Mouse (Mus musculus): ENCODE results near the gene Gramd1b. TPM values are rescaled to one million over a fixed set of nuclear protein-coding genes. Genes with fewer than 3 reads are reported as not detected.

The Gramd1b gene
- total and polyA plus RNA-seq, 2 experiments from 2014 or later: 3.2 to 17.4 TPM

DNA sequence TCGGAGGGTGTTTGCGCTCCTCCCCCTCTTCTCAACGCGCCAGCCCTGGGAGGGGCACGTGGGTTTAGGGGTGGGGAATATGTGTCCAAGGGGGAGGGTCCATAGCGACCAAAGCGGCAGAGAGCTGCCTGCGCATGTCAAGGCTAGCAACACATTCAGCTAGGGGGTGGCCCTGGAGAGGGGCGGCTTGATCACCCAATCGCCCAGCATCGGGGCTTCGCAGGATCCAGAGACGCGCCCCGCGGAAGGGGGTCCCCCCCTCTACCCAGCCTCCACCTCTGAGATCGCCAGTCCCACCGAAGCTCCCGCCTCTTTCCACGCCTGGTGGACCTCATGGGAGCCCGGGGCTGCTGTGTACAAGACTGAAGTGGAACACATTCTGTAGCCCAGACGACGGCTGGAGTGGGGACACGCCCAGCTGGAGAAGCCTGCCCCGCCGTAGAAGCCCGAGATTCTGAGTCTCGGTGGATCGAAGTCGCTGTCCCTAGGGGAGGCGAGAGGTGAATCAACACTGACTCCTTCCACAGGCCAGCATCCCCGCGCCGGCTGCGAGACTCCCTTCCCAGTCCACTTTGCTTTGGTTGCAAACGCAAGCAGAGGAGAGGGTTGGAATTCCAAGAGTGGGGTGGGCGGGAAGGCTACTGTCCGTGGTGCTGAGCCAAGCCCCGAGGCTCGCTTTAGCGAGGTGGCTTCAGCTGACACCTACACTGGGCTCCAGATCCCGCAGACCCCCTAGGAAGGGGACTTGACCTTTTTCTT, 261.9 kb downstream of the Gramd1b start, which contains the start of gene Scn3b:
Scn3b (plus strand) TSS at position 115 of the 759 bp plus-strand sequence.
- Histone ChIP-seq H3K4me1 (ENCODE audit: control insufficient read depth, insufficient read depth) (peaks cover 17% of the 10 kb centered on the region), H3K9ac (replicated peaks; ENCODE audit: low read depth, low read length) (no peak within 1 kb of the TSS), H3K4me2 (ENCODE audit: low read depth, low read length) (peak within 1 kb of the TSS; percentile 53), H3K9me3 (replicated peaks; ENCODE audit: control insufficient read depth, low read length) (no peaks in the 10 kb centered on the region), H3K27me3 (ENCODE audit: control insufficient read depth, insufficient read depth, low read length) (peaks cover 18% of the 10 kb centered on the region; the same call in 1 of the 2 replicates), H3K4me3 (ENCODE audit: low read depth, low read length) (peak within 1 kb of the TSS; percentile 27), H3K36me3 (replicated peaks; ENCODE audit: control insufficient read depth, insufficient read depth, low read length) (no peaks in the 10 kb centered on the region), H3K27ac (ENCODE audit: low read depth) (no peak within 1 kb of the TSS)
- peak; percentile 59; the same call in 1 of the 2 replicates for ATAC-seq (ENCODE audit: insufficient read depth, low read depth)
- WGBS: 1% methylated on average over 42 of the region's 42 CpGs
- TF ChIP-seq CTCF (IDR thresholded peaks at IDR 0.05; ENCODE audit: low read depth): no peak
- no peak for TF ChIP-seq EP300 (IDR thresholded peaks at IDR 0.05; ENCODE audit: low read depth)
- peak; percentile 16 for DNase-seq (ENCODE audit: low spot score)

DNA sequence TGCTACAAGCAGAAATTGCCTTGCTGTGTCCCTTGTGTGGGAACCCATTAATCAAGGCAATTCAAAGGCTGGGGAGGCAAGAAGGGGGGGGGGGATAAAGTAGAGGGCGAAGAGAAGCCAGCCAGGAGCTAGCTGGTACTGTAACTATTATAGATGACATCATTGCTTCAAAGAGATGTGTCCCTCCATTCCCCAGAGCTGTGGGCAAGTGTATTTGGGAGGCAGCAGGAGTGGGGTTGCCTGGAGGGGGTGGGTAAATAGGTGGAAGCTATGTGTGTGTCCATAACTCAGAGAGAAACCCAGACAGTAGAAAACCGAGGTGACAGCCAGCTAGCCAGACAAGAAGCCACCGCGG, 262.5 kb downstream of the Gramd1b start:
- 6% methylated on average over 4 of the region's 4 CpGs for WGBS
- Histone ChIP-seq H3K27me3 (ENCODE audit: control insufficient read depth, insufficient read depth, low read length) (peaks cover 18% of the 10 kb centered on the region; the same call in 1 of the 2 replicates), H3K9me3 (replicated peaks; ENCODE audit: control insufficient read depth, low read length) (no peaks in the 10 kb centered on the region), H3K4me1 (ENCODE audit: control insufficient read depth, insufficient read depth) (peaks cover 17% of the 10 kb centered on the region), H3K9ac (replicated peaks; ENCODE audit: low read depth, low read length) (no peak overlapping the region), H3K4me3 (ENCODE audit: low read depth, low read length) (peak overlapping the region; percentile 27), H3K27ac (ENCODE audit: low read depth) (no peak overlapping the region), H3K36me3 (replicated peaks; ENCODE audit: control insufficient read depth, insufficient read depth, low read length) (no peaks in the 10 kb centered on the region), H3K4me2 (ENCODE audit: low read depth, low read length) (peak overlapping the region; percentile 53)
- no peak for DNase-seq (ENCODE audit: low spot score)
- TF ChIP-seq CTCF (IDR thresholded peaks at IDR 0.05; ENCODE audit: low read depth) (no peak), EP300 (IDR thresholded peaks at IDR 0.05; ENCODE audit: low read depth) (no peak)
- 0 out of 2 replicates have a peak, but pooled peaks have one; percentile 6 for ATAC-seq (ENCODE audit: insufficient read depth, low read depth)

DNA sequence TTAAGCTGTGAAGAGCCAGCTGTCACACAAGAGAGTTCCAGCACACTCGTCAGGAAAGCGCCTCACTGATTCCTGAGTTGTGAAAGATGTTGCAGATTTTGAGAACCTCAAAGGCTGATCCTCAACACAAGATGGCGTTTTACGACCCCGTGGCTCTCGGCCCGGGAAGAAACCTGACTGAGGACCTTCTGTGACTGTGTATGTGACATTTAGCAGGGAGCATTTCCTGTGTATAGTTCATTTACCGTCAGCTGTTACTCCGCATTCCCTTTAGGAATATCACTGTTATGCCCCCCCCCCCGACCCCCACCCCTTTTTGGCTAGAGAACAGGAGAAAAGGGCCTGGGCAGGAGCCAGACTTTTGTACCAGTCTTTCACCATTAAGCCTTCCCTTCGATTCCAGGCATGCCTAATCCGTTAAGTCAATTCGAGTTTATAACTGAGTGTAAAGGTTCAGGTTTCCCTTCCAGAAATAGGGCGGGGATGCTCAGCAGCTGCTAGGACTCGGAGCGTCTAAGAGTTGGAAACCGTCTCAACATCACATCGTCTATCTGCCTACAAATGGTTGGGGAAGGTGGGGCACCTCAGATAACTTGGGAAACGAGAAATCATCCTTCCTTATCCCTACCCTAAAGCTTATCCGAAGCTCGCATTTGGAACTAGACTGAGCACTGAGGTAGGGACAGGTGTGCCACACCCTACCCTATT, 263.0 kb downstream of the Gramd1b start:
- no peak overlapping the region; the same call in 1 of the 2 replicates for H3K4me3 ChIP-seq (ENCODE audit: low read depth, low read length)
- no peaks in the 10 kb centered on the region for H3K36me3 ChIP-seq (replicated peaks; ENCODE audit: control insufficient read depth, insufficient read depth, low read length)
- H3K9me3 ChIP-seq (replicated peaks; ENCODE audit: control insufficient read depth, low read length): no peaks in the 10 kb centered on the region
- H3K4me1 ChIP-seq (ENCODE audit: control insufficient read depth, insufficient read depth): peaks cover 17% of the 10 kb centered on the region
- no peak for ATAC-seq (ENCODE audit: insufficient read depth, low read depth)
- 19% methylated on average over 21 of the region's 21 CpGs for WGBS
- no peak overlapping the region for H3K27ac ChIP-seq (ENCODE audit: low read depth)
- H3K27me3 ChIP-seq (ENCODE audit: control insufficient read depth, insufficient read depth, low read length): peaks cover 18% of the 10 kb centered on the region; the same call in 1 of the 2 replicates
- no peak for DNase-seq (ENCODE audit: low spot score)
- peak overlapping the region; percentile 53 for H3K4me2 ChIP-seq (ENCODE audit: low read depth, low read length)
- peak; percentile 10; the same call in 1 of the 2 replicates for TF ChIP-seq CTCF (IDR thresholded peaks at IDR 0.05; ENCODE audit: low read depth)
- no peak for TF ChIP-seq EP300 (IDR thresholded peaks at IDR 0.05; ENCODE audit: low read depth)
- H3K9ac ChIP-seq (replicated peaks; ENCODE audit: low read depth, low read length): no peak overlapping the region

DNA sequence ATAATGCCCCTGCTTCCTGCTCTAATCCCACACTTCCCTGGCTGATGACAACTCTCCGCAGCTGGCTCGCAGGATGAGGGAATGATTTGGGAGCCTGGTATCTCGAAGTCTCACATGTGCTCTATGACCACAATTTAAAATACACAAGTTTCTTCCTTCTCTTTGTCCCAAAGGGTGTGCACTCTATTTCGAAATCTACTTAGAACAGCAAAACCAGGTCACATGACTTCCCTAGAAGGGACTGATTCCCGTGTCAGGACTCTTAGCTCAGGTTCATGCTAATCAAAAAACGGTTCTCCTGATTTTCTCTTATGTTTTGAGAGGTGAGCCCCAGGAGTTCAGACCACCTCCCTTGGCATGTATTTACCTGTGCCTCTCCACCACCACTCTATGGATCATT, 267.3 kb downstream of the Gramd1b start:
- DNase-seq (ENCODE audit: low spot score): no peak
- 35% methylated on average over 6 of the region's 6 CpGs for WGBS
- no peak for ATAC-seq (ENCODE audit: insufficient read depth, low read depth)
- Histone ChIP-seq H3K9ac (replicated peaks; ENCODE audit: low read depth, low read length) (no peak overlapping the region), H3K4me1 (ENCODE audit: control insufficient read depth, insufficient read depth) (peaks cover 2% of the 10 kb centered on the region; the same call in 1 of the 2 replicates), H3K36me3 (replicated peaks; ENCODE audit: control insufficient read depth, insufficient read depth, low read length) (no peaks in the 10 kb centered on the region), H3K27me3 (ENCODE audit: control insufficient read depth, insufficient read depth, low read length) (peaks cover 10% of the 10 kb centered on the region; the same call in 1 of the 2 replicates), H3K4me3 (ENCODE audit: low read depth, low read length) (no peak overlapping the region), H3K27ac (ENCODE audit: low read depth) (no peak overlapping the region), H3K4me2 (ENCODE audit: low read depth, low read length) (no peak overlapping the region), H3K9me3 (replicated peaks; ENCODE audit: control insufficient read depth, low read length) (no peaks in the 10 kb centered on the region)
- no peak for TF ChIP-seq CTCF (IDR thresholded peaks at IDR 0.05; ENCODE audit: low read depth)
- TF ChIP-seq EP300 (IDR thresholded peaks at IDR 0.05; ENCODE audit: low read depth): no peak

DNA sequence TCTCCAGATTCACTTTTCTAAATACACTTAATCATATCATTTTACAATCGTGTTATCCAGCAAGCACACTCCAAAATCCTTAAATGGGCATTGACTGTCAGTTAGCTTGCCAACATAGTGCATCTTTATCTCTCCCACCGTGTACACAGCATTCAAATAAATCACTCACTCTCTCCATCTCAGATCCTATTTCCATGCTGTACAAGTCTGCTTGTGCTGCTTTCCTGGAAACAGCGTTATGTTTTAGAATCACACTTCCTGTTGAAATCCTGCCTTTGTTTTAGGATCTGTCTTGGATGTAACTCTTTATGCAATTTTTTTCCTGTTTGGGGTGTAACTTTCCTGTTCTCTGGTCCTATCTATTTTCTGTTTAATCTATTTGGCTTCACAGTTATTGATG, 278.7 kb downstream of the Gramd1b start:
- WGBS: 37% methylated on average over 3 of the region's 3 CpGs
- Histone ChIP-seq H3K4me1 (ENCODE audit: control insufficient read depth, insufficient read depth) (no peaks in the 10 kb centered on the region), H3K9ac (replicated peaks; ENCODE audit: low read depth, low read length) (no peak overlapping the region), H3K4me2 (ENCODE audit: low read depth, low read length) (no peak overlapping the region), H3K27ac (ENCODE audit: low read depth) (no peak overlapping the region), H3K4me3 (ENCODE audit: low read depth, low read length) (no peak overlapping the region), H3K27me3 (ENCODE audit: control insufficient read depth, insufficient read depth, low read length) (no peaks in the 10 kb centered on the region), H3K9me3 (replicated peaks; ENCODE audit: control insufficient read depth, low read length) (no peaks in the 10 kb centered on the region), H3K36me3 (replicated peaks; ENCODE audit: control insufficient read depth, insufficient read depth, low read length) (no peaks in the 10 kb centered on the region)
- DNase-seq (ENCODE audit: low spot score) (no peak), ATAC-seq (ENCODE audit: insufficient read depth, low read depth) (no peak)
- TF ChIP-seq EP300 (IDR thresholded peaks at IDR 0.05; ENCODE audit: low read depth) (no peak), CTCF (IDR thresholded peaks at IDR 0.05; ENCODE audit: low read depth) (no peak)

Data from heart, postnatal 0 days (tissue).